9 mouse cellular contexts compared by ENCODE assay signal in the genomic region with DNA sequence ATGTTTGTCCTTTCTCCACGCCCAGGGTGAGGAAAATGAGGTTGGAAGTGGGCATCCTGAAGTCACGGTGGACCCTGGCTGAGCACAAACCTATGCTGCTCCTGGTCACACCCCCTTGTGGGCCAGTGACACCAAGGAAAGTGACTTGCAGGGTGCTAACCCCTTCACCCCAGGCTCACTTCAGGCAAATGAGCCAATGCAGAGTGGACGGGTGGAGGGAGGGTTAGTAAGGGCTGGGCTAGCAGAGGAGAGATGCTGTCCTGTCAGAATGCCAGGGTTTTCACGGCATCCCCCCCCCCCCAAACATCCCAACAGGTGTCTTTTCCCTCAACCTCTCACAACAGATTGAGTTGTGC. TPM values are rescaled to one million over a fixed set of nuclear protein-coding genes. Genes with fewer than 3 reads are reported as not detected.
A peak's percentile ranks its signal among the peaks of the same experiment; 100 is the strongest.
DNase-seq lines count a peak whose midpoint lies in the region; ATAC-seq and TF ChIP-seq lines count a peak whose summit lies in the region.
"Had no signal": no experiment of that assay in that cellular context is flagged by ENCODE, and none has a peak within 500 bp of the region (broad histone marks: within the 10 kb centered on the region; RNA-seq: fewer than 3 reads in every experiment).

No protein-coding gene starts in this region.

- no peaks in the 10 kb centered on the region for H3K36me3 ChIP-seq in hindbrain, embryonic 11.5 days (ENCODE audit: control insufficient read depth, insufficient read depth, low read length)

- H3K27me3 ChIP-seq in Patski: no peaks in the 10 kb centered on the region
- peaks cover 4% of the 10 kb centered on the region for H3K27me3 ChIP-seq in hindbrain, embryonic 11.5 days (ENCODE audit: control insufficient read depth, insufficient read depth, low read length)

- in situ Hi-C loops in Patski (cut with MboI; ENCODE audit: low pct_unique_long_range_greater_than_20kb): no loop called here

- POLR2A ChIA-PET in Patski (lab: Charles Lee): interaction anchor here (0.5 to 3.5 kb wide), 13 partner anchors 11 to 175 kb away, joined by 3 to 20 read pairs (median 3); a partner anchor contains a TSS

- H3K27ac ChIP-seq in gastrocnemius, adult 2 months: peak overlapping the region; percentile 91
- no peak overlapping the region for H3K27ac ChIP-seq in hindbrain, embryonic 11.5 days (ENCODE audit: low read depth, low read length)

- CTCF ChIA-PET in Patski (lab: Charles Lee): interaction anchor here (1.0 to 6.0 kb wide), 5 partner anchors 10 to 54 kb away, joined by 4 to 58 read pairs (median 11); no protein-coding TSS in a partner anchor

- peak; percentile 40 for DNase-seq in gastrocnemius, adult 2 months
- no peak for DNase-seq in gastrocnemius, postnatal 4 days (ENCODE audit: low spot score in 2 of 2)
- no peak for DNase-seq in Patski (ENCODE audit: low read depth, low spot score)
- no peak for DNase-seq in hindbrain, embryonic 11.5 days (ENCODE audit: low spot score)
- DNase-seq in retina, embryonic 14.5 days (ENCODE audit: low spot score): no peak
- DNase-seq in right cerebral cortex, postnatal 36 days (ENCODE audit: low spot score in 2 of 2): no peak
- DNase-seq in right cerebral cortex, adult 2 months (ENCODE audit: low spot score in 2 of 2): no peak

- peaks cover 7% of the 10 kb centered on the region for H3K4me1 ChIP-seq in hindbrain, embryonic 11.5 days (replicated peaks; ENCODE audit: control insufficient read depth, insufficient read depth, low read length)

- peak overlapping the region; percentile 86 for H3K4me3 ChIP-seq in gastrocnemius, adult 2 months
- peak overlapping the region; percentile 28 for H3K4me3 ChIP-seq in hindbrain, embryonic 11.5 days (ENCODE audit: low read depth, low read length)

- intact Hi-C loops in gastrocnemius, adult 2 months (cut with DNase I): no loop called here

- 6% methylated on average over 3 of the region's 4 CpGs for WGBS in hindbrain, embryonic 11.5 days

- H3K4me2 ChIP-seq in hindbrain, embryonic 11.5 days (replicated peaks; ENCODE audit: low read depth, low read length): peak overlapping the region; percentile 82

- peak; percentile 4 for ATAC-seq in Patski
- ATAC-seq in hindbrain, embryonic 11.5 days (ENCODE audit: low FRiP score): peak; percentile 28
- ATAC-seq in megakaryocyte, adult 5-6 weeks (ENCODE audit: poor library complexity, severe bottlenecking): peak; percentile 14

- TF ChIP-seq CTCF in gastrocnemius, adult 2 months (IDR thresholded peaks at IDR 0.05): no peak
- no peak for TF ChIP-seq CTCF in Patski (IDR thresholded peaks at IDR 0.05)

- H3K9me3 ChIP-seq in hindbrain, embryonic 11.5 days (ENCODE audit: control insufficient read depth, low read length): no peaks in the 10 kb centered on the region

- no peak overlapping the region for H3K9ac ChIP-seq in hindbrain, embryonic 11.5 days (ENCODE audit: low read depth, low read length)

RNA-seq across cellular contexts. Expression of a gene that starts 0.6 kb away (rescaled TPM):
- 10 to 100 TPM; 17.2 to 32.0 TPM for total RNA-seq in gastrocnemius, adult 2 months (2021)
- 10 to 100 TPM; 28.2 to 36.2 TPM for total RNA-seq in gastrocnemius, postnatal 4 days (2021)
- 39.5 TPM for polyA plus RNA-seq in Patski (2021)
- 0.14 and 0.80 TPM in 2 replicates for polyA plus RNA-seq in hindbrain, embryonic 11.5 days (2014; fragmentation: Nextera tagmentation; extraction: Ambion mirVana)
- total RNA-seq in megakaryocyte, adult 5-6 weeks (2015): 0.85 and 1.3 TPM in 2 replicates
- total RNA-seq in megakaryocyte, adult 5-6 weeks (2017): 0.59 and 0.77 TPM in 2 replicates
- total RNA-seq: megakaryocyte-erythroid progenitor cell, adult 5-6 weeks had no signal

RNA-seq across cellular contexts. Expression of a gene that starts 28.6 kb away (rescaled TPM):
- total RNA-seq in gastrocnemius, adult 2 months (2021): 100 to 1,000 TPM; 110 to 123 TPM
- 100 to 1,000 TPM in 1 of 2 experiments, 10 to 100 TPM in 1; 90.6 to 107 TPM for total RNA-seq in gastrocnemius, postnatal 4 days (2021)
- 169 TPM for polyA plus RNA-seq in Patski (2021)
- 76.1 and 87.4 TPM in 2 replicates for polyA plus RNA-seq in hindbrain, embryonic 11.5 days (2014; fragmentation: Nextera tagmentation; extraction: Ambion mirVana)
- 440 and 463 TPM in 2 replicates for total RNA-seq in megakaryocyte, adult 5-6 weeks (2015)
- 327 and 343 TPM in 2 replicates for total RNA-seq in megakaryocyte, adult 5-6 weeks (2017)

RNA-seq across cellular contexts. Expression of a gene that starts 52.2 kb away (rescaled TPM):
- total RNA-seq in gastrocnemius, adult 2 months (2021): 10 to 100 TPM; 18.0 to 23.0 TPM
- total RNA-seq in gastrocnemius, postnatal 4 days (2021): 10 to 100 TPM; 32.4 to 35.5 TPM
- 64.9 TPM for polyA plus RNA-seq in Patski (2021)
- polyA plus RNA-seq in hindbrain, embryonic 11.5 days (2014; fragmentation: Nextera tagmentation; extraction: Ambion mirVana): 13.3 and 14.3 TPM in 2 replicates
- 3.6 and 7.3 TPM in 2 replicates for total RNA-seq in megakaryocyte, adult 5-6 weeks (2015)
- total RNA-seq in megakaryocyte, adult 5-6 weeks (2017): 1.0 and 1.9 TPM in 2 replicates

Comparison
In these comparisons a context has a peak if more than half of its experiments do, and no peak if none do; other contexts are left out.
1. RNA of a gene that starts 0.6 kb away (total RNA-seq): 28.2 to 36.2 TPM in gastrocnemius, postnatal 4 days and 17.2 to 32.0 TPM in gastrocnemius, adult 2 months; 0.59 to 1.3 TPM in megakaryocyte, adult 5-6 weeks; every median in the first group is over 4 times any median in the second.
2. Peak in every context shown above with its lines, with median percentiles within 50 percentile points of each other: ATAC-seq.